Mouse (Mus musculus): ENCODE data around the gene Vps25.

The Vps25 gene

GRCm38 (mm10) chr11:101245855-101246701 lies 7.4 kb upstream of the Vps25 start, which contains the start of gene Ramp2:
TSS of gene Ramp2 (plus strand) at chr11:101246028.
- no peak for DNase-seq

DNA sequence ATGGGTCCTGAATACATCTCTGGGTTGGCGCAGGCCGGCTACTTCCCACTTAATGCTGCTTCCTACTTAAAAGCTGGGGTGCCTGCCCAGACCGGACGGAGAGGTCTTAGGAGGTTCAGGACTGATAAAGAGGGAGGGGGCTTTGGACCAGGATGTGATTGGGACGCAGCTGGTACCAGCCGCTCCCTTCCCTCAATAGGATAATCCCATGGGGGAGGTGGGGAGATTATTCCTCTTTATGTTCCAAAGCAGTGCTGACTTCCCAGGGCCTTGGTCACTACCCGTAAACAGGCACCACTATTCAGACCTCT lies 6.8 kb upstream of the Vps25 start:
- no peak for DNase-seq

- DNase-seq = no peak
Measured at GRCm38 (mm10) chr11:101247521-101248030, 5.9 kb upstream of the Vps25 start.

- DNase-seq = no peak
Measured at GRCm38 (mm10) chr11:101248258-101248994, 5.1 kb upstream of the Vps25 start.

DNA sequence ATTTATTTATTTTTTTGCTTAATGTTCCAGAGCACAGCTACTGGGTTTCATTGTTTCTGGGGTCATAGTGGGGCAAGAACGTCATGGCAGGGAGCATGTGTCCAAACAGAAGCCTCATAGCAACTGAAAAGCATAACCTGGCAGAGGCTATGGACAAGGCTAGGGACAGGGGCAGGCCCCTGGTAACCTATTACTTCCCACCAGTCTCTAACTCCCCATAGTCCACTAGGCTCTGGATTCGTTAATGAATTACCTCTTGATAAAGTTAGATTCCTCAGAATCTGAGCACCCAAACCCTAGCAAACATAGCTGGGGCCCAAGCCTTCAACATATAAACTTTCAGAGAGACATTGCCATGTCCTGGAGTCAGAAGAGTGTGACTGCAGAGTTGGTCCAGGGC lies 2.5 kb upstream of the Vps25 start:
- DNase-seq = no peak

DNA sequence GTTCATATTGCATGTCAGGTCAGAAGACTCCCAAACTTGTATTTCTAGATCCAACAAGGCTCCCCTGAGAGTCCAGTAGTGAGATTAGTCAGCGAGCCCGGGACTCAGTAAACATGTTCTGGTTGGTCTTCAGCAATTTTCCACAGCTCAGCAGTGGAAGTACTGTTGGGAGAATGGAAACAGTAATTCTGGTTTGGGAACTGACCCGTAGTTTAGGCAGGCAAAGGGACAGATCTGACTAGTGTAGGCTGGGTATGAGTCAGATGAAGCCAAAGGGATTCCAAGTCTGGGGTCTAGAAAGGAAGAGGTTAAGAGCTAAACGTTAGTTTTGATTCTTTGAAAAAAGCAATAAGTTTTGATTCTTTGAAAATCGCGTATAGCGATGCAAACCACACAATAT lies 566 bp upstream of the Vps25 start:
- no peak for DNase-seq

DNA sequence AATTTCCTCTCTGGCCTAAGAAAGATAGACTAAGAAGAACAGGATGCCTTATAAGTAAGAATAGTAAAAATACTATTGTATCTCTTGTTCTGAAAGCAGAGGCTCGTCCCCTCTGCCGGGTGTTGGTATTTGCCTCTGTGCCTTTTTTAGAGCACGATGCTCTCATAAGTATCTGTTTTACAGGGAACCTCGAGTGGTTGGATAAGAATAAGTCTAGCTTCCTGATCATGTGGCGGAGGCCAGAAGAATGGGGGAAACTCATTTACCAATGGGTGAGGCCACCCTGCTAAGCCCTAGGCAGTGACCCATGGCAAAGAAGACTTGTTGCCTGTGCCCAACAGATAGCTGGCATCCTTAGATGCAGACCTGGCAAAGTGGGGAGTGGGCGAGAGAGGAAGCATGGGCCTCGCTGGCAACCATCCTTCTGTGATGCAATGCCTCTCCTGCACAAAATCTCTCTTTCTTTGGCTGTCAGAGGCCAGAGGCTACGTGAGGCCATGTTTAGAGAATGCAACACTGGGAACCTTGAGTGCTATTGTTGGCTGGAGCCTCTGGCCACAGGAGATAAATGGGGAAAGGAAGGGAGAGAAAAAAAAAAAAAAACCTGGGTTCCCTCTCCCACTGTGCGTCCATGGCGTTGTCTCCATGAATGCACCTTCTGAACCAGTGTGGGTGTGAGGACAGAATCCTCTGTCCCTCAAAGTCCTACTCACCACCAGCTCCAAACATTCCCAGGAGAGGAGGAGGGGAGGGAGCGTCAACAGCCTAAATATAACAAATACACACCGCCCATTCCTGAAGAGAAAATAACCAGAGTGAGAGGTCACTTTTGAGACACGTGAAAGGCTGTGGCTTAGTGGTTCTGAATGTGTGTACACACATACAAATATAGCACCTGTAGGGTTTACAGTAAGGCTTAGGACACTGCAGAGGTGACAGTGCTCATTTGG lies 2.6 kb downstream of the Vps25 start:
- DNase-seq = no peak

DNA sequence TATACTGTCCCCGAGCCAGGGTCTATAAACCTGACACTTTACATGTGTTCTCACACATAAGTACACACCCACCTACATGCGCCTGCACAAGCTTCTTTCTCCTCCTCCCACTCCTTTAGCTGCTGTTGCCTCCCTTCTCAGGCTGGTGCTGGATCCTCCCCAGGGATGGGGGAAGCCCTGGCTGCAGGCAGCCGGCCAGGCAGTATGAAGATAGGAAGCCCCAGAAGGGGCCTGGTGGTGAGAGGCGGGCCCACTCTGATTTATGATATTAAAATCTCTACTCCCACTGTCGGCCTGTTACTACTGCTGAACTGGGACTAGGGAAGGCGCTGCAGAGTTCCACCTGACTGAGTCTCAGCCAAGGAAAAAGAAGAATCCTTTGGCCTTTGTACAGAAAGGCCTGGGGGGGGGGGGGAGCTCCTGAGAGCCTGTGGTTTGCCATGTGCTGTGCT lies 5.8 kb downstream of the Vps25 start:
- no peak for DNase-seq

- DNase-seq = no peak
Measured at GRCm38 (mm10) chr11:101259948-101260825, 6.7 kb downstream of the Vps25 start, which contains the start of gene Wnk4. TSS of gene Wnk4 (plus strand) at chr11:101260567.

GRCm38 (mm10) chr11:101260826-101261380 lies 7.4 kb downstream of the Vps25 start:
- DNase-seq = no peak

DNA sequence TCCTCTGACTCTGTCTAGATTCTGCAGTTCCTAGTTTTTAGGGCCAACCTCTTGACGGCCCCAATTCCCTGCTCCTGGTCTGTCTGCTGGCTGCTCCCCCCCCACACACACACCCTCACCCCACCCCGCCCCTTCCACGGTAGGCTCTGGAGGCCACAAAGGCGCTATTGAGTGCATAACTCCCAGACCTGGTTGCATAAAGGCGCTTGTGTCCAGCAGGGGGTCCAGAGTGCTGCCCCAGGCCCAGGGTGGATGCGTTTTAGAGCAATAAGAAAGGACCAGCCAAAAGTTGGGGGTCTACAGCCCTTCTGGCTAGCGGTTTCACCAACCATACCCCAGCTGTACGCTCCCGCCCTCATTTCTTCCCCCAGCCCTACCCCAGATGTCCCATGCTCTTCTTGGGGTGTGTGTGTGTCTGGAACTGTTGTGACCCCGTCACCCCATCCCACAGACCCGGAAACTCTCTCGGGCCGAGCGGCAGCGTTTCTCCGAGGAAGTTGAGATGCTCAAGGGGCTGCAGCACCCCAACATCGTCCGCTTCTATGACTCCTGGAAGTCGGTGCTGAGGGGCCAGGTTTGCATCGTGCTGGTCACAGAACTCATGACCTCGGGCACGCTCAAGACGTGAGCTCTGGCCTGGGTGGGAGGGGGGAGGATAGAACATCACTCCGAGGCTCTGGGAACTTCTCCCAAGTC lies 8.9 kb downstream of the Vps25 start:
- DNase-seq = no peak

GRCm38 (mm10) chr11:101263138-101263988 lies 9.9 kb downstream of the Vps25 start:
- DNase-seq = no peak

- no peak for DNase-seq
Measured at GRCm38 (mm10) chr11:101263989-101264280, 10.4 kb downstream of the Vps25 start.

GRCm38 (mm10) chr11:101264954-101265471 lies 11.5 kb downstream of the Vps25 start:
- no peak for DNase-seq

DNA sequence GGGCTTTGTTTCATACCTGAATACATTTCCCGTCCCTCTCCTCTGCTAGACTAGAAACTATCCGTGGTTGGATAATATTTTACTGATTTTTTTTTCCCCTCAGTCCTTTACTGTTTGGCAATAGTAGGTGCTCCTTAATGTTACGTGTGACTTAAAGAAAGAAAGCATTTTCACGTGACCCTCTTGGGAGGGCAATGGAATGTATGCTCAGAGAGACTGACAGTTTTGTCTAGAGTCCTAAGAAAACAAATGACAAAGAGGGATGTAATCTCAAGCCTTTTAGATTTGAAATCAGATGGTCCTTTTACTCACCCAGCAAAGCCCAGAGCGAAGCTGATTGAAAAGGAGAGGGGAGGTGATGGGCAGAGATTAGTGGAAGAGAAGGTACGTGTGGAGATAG lies 12.4 kb downstream of the Vps25 start:
- no peak for DNase-seq

- no peak for DNase-seq
Measured at GRCm38 (mm10) chr11:101269577-101270116, 16.1 kb downstream of the Vps25 start.

DNA sequence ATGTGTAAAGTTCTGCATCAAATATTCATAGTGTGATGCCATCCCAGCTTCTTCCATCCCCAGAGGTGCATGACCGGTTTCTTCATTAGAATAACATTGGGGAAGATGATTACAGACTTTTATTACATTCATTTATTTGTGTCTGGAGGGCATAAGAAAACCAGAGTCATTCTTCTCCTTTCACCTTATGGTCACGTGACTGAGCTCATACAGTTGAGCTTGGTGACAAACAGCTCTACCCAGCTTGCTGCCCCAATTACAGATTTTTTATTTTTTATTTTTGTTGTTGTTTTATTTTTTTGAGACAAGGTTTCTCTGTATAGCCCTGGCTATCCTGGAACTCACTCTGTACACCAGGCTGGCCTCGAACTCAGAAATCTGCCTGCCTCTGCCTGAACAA lies 18.9 kb downstream of the Vps25 start:
- DNase-seq = no peak

DNA sequence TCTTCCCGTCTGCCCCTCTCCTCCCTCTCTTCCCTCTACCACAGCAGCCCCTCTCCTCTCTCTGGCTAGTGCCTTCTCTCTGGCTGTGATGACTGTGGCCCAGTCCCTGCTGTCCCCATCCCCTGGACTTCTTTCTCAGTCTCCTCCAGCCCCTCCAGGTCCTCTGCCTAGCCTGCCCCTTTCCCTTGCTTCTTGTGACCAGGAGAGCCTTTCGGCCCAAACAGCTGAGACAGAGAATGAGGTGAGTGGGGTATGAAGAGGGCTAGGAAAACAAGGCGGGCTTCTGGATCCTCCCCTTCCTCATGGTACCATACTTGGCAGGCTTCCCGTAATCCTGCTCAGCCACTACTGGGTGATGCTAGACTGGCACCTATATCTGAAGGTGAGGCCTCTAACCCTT lies 21.8 kb downstream of the Vps25 start:
- no peak for DNase-seq

- DNase-seq = no peak
Measured at GRCm38 (mm10) chr11:101276319-101277070, 23.0 kb downstream of the Vps25 start.

All from cerebellum, adult 11-12 months (tissue).